Mouse (Mus musculus) fat pad, adult 2 months (tissue): ENCODE results near the gene Aip.
A peak's percentile ranks its signal among the peaks of the same experiment; 100 is the strongest.
"Not testable (repeated sequence)": the region's sequence is repeated elsewhere in the genome, so short reads cannot be mapped to it uniquely, and the experiment has no call there.

ENCODE experiments used
- DNase-seq: peaks from one replicate; pipeline ENCODE4 v3.0.0-alpha.2; 2011; ENCODE audit warnings: low read depth, low spot score; ENCODE audit errors: extremely low read depth

Gene Aip

DNA sequence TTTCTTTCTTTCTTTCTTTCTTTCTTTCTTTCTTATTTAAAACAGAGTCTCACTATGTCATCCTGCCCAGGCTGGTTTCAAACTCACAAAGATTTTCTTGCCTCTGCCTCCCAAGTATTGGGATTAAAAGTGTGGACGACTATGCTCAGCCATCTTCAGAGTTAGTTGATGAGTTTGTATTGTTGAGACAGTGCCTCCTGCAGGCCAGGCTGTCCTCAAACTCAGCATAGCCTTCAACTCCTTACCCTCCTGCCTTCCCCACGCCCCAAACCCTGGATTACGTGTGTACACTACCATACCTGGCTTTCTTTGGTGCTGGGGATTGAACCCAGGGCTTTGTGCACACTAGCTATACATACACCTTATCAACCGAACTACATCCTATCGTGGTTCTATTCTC is 10.8 kb upstream of the Aip start:
- no peak for DNase-seq

DNA sequence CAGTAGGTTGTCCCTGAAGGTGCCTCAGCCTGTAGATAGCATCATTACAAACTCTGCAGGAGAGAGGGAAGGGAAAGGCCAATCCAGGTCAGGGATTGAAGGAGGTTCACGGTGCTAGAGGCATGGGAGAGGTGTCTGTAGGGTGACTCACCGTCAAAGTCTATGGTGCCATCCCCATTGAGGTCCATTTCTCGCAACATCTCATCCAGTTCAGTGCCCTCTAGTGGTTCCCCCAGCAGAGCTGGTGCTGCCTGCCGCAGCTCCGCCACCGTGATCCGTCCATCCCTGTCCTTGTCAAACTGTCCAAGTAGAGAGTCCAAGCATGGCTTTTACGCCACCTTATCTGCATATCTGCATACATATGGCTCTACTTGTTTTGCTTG is 10.3 kb upstream of the Aip start:
- DNase-seq = not testable (repeated sequence)

DNA sequence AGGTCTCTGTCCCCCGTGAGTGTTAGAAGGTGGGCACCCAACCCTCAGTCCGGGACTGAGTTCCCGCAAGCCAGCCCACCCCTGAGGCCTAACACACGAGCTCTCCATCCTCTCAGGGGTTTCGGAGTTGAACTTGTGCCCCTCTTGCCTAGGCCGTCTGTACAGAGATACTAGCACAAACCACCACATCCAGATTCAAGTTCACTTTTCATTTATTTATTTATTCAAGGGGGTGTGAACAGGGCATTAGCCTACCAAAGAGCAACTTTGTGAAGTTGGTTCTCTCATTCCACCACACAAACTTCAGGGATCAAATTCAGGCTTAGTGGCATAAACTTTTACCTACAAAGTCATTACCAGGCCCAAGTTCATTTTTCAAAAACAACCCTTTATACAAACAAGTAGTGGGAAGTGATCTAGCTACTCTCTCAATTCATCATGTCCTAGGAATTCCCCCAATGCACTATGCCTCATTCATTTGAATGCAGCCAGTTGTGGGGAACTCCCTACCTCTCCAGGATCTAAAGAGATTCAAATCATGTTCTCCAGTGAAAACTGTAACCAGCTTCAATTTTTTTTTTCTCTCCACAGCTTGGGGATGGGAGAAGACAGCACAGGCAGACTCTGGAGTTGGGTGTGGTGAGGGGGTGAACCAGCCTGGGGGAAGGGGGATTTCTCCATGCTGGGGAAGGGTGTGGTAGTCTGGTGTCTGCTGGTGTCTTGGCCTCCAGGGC is 9.7 kb upstream of the Aip start:
- DNase-seq = not testable (repeated sequence)

DNA sequence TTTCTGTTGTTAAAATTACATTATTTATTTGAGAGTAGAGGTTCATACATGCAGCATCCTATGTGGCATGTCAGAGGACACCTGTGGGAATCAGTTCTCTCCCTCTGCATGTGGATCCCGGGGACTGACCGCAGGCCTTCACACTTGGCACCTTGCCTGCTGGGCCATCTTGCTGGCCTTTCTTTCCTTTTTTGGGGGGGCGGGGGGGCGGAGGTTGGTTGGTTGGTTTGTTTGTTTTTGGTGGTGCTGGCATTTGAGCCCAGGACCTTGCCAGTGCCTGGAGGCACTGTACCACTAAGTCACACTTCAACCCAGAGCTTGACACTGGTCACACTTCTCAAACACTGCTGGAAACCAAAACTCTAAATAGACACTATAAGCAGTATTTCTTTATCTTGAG is 8.7 kb upstream of the Aip start:
- no peak for DNase-seq

DNA sequence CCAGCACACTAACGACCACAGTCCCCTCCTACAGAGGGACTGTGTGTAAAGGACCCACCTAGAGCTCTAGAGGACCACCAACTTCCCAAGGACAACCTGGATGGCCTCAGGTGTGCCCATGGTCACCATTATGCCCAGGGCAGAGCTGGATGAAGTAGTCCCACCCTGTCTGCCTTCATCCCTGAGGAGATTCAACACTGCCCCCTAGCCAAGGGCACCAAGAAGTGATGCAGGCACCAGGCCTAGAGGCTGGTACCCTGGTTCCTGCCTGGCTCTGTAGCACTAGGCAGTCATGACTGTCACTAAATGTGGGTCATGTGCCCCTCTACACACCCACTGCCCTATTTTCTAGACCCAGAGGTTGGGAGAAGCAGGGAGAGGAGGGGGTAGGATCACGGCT is 6.1 kb upstream of the Aip start:
- no peak for DNase-seq

DNA sequence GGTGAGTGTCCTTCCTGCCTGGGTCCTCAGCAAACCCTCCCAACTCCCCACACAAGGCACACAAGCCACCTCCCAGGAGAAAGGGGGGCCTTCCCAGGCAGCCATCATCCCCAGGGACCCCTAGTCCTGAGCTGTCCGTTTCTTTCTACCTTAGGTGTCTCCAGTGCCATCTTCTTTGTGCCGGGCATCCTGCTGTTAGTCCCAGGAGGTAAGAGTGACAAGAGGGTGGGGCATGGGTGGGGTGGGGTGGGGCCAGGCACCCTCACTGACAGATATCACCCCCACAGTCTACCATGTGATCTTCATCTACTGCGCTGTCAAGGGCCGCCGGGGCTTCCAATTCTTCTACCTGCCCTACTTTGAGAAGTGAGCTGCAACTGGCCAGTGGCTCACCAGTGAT is 5.4 kb upstream of the Aip start:
- no peak for DNase-seq

DNA sequence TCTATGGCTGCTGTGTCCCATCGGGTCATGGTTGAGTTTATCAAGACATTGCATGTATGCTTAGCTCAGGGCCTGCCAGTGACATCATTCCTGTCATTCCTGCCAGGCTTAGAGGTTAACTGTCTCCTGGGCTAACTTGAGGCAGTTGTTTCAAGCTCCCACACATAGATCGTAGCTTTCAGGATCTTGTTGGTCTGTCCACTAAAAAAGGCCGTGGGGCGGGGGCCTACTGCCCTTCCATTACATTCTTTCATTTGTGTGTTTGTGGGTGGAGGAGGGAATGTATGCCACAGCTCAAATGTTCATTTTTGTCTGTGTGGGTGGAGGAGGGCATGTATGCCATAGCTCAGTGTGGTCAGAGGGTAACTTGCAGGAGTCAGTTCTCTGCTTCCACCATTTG is 4.4 kb upstream of the Aip start:
- no peak for DNase-seq

DNA sequence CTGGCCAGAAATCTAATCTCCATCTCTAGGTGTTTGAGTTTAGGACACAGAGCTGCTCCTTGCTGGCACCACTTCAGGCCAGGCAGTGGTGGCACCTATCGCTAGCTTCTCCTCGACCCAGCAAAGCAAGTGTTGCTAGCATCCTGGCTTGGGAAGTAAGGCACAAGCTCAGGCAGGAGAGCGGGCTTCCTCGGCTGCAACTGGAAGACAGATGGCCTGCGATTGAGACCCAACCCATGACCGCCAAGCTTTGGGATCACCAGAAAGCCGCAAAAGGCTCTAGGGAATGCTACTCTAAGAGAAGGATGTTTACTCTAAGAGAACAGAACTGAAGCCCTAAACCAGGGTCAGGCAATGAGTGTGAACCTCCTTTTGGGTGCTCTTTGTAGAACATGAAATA is 3.8 kb upstream of the Aip start:
- DNase-seq = no peak

DNA sequence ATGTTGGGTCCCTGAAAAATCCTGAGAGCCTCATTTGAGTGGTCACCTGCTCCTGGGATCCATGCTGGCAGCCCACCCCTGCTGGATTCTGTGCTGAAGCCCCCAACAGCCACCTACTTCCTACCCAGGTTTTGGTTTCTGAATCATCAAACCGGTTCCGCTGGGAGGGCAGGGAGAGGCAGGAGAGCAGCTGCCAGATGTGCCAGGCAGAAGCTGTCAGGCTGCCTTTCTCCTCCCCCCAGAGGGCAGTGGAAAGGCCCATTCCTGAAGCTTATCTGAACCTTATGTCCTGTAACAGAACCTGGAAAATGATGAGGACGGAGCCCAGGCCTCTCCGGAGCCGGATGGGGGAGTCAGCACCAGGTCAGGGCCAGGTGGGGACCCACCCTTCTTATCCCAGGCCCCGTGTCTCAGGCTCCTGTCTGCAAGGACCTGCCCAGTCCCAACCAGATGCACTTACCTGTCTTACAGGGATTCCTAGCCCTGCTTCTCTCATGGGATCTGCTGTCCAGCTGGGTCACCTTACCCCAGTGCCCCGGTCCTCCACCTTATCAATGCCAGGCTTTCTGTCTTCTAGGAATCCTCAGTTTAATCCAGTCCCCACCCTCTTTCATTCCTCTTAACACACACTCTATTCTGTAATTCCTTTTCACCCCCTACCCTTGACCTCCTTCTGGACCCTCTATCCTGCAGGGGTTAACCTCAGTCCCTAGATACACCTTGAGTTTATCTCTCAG is 1.3 kb upstream of the Aip start:
- DNase-seq = no peak

DNA sequence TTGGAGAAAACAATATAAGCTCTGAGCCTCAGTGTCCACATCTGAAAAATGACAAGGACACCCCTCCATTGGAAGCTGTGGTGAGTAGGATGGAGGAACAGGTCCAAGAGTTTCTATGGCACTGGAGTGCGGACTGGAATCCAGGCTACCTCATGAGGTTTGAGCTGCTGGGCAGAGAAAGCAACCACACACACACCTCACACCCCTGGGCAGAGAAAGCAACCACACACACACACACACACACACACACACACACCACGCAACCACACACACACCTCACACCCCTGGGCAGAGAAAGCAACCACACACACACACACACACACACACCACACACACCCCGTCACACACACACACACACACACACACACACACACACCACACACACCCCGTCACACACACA is 390 bp downstream of the Aip start:
- DNase-seq = not testable (repeated sequence)

DNA sequence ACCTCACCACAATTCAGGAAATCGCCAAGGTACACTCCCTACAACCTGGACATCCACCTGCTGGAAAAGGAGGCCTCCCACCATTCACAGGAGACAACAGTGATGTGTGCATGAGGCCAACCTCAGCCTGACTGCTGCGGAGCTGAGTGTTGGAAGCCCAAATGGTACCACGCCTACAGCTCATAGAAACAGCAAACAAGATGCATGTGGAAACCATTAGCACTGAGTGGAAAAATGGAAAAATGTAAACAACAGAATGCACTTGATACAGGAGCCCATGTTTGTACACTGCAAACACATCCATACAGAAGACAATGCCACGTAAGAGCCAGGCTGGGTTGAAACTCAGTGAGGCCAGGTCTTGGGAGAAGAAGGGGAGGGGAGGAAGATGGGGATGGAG is 1.2 kb downstream of the Aip start:
- DNase-seq = no peak

DNA sequence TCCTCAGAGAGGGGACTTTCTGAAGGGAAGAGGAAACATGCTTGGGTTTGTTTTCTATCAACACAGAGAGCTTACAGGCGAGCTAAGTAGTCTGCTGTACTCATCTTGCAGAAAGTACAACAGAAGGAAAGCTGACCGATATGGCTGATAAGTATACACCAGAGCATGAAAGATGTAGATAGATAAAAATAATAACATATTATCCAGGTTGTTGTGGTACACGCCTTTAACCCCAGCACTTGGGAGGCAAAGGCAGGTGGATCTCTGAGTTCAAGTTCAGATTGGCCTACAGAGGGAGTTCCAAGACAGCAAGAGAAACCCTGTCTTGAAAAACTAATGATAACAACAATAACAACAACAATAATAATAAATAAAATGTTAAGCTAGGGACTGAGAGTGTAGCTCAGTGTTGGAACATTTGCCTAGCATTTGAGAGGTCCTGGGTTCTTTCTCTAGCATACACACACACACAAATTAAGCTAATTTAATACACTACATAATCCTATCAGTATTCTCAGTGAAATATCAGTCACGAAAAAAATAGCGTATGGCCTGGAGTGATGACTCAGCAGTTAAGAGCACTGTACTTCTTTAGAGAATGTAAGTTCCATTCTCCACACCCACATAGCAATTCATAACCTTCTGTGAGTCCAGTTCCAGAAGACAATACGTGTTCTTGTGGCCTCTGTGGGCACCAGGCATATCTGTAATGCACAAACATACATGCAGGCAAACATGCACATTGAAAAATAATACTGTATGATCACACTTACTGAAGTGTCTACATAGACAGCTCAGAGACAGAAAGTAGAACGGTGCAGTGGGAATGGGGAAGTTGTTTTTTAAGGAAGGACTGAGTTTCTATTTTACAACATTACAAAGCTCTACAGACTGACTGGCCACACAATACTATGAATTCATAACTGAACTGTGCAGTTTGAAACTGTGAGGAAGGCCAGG is 3.0 kb downstream of the Aip start:
- DNase-seq = no peak

DNA sequence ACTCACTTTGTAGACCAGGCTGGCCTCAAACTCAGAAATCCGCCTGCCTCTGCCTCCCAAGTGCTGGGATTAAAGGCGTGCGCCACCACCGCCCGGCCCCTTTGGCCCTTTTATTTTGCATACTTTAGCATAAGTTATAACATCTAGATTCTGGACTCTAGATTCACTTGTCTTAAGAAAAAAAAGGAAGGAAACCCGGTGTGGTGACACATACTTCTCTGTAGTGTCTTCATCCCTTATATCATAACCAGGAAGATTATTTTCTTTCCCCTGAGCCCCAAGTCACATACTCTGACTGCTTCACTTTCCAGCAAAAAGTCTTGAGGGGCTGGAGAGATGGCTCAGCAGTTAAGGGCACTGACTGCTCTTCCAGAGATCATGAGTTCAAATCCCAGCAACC is 3.8 kb downstream of the Aip start:
- not testable (repeated sequence) for DNase-seq

DNA sequence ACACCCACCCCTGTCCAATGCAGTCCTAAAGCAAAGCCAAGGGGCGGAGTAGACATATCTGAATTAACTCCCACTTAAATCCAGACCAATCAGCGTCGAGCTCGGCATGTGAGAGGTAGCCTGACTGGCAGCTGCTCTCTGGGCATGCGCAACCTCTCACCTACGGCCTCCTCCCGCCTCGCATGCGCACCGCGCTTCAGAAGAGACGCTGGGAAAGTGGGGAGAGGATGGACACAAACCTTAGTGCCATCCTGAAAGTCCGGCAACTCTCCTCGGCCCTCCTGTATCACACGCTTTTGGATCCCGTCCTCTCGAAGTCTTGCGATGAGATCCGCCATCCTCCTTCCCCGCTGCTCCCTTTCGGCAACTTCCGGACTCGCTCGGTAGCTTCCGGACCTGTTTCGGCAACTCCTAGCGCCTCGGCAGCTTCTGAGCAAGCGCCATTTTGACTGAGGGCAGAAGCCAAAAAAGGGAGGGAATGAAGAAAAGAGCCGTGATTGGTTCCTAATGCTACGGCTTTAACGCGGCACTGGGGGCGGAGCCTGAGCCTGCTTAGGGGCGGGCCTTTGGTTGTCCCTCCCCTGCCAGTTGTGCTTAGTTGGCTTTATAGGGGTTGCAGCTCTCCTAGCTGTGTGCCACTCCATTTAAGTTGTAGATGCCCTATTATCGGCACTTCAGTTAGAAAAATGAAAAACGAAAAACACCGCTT is 4.4 kb downstream of the Aip start:
- peak; percentile 79 for DNase-seq

DNA sequence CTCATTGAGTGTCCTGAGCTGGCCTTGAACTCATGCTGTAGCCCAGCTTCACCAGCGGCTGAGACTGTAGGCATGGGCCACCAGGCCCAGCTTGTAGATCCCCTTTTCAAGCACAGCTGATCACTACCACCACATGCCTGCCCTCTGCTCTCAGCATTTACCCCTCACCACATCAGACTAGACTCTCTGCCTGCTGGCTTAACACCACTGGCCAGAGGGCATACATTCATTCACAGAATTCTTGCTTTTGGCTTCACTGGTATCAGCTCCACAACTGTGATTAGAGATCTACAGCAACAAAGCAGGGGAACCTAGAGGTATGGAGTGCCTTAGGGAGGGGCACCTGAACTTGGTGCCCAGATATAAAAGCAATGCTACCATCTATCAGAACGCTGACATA is 5.2 kb downstream of the Aip start:
- no peak for DNase-seq

DNA sequence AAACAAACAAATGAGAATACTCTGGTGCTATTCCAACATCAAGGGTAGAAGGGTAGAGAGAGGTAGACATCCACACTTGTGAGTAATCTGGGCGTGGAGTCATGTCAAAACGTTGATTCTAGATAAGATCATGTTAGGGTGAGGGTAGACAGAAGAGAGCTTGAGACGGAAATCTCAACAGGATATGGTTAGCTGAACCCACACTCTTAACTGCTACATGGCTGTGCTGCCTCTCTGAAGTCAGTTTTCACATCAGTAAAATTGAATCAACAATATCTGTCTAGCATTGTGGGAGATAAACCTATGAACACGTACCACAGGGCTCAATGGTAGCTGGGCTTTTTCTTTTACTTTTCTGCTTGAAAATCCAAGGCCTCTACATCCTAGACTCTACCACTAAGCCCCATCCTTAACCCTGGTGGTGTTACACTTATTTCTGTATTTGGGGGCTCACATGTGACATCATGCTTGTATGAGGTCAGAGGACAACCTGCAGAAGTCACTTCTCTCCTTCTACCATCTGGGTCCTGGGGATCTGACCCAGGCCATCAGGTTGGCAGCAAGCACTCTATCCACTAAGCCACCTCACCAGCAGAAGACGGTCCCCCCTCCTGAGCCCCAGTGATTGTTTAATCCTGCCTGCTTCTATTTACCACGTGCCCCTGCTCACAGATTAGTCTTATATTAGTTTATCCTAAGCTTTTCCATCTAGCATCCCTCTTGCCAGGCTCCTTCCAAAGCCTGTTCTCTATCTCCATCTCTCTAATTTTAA is 5.8 kb downstream of the Aip start:
- DNase-seq = no peak

DNA sequence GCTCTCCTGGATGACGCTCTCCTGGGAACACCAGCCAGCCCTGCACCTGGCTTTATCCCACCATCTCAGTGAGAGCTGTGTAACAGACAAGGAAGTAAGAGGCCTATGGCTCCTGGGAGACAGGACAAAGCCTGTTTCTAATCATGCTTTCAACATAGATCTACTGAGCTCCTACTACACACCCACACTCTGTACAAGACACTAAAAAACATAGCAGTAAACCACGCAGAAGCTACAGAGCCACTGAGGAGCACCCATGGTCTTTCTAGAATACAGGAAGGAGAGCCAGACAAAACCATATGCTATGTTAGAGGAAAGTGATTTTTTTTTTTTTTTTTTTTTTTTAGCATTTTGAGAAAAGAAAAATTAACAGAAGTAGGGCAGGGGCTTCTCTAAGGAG is 7.3 kb downstream of the Aip start:
- DNase-seq = no peak

DNA sequence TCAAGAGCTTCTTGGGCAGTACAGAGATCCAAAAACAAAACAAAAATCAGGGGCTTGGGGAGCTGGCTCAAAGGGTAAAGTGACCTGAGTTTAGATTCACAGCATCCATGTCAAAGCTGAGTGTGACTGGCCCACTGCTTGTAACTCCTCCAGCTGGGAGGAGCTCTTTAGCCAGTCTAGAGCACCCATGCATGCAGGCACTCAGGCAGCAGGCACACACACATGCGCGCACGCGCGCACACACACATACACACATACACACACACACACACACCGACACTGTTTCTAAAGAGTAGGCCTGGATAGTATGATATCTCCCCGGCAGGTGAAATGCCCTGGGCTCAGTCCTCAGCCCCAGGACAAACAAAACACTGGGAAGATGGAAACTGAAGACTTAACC is 8.7 kb downstream of the Aip start:
- DNase-seq = no peak

DNA sequence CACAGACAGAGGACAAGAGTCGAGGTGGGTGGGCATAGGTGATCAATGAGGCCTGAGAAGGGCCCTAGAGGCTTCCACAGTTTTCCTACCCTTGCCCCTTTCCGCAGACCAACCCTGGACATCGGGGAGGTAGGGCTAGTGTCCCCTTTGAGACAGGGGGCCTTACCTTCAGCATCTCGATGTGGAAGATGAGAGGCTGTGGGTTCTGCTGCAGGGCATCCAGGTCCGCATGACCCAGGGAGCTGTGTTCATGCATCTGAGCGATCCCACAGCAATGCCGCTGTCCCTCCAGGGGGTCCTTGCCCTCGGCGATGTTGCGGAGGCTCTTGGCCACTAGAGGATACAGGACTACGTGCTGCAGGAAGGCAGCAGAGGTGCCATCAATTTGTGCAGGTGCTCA is 9.8 kb downstream of the Aip start:
- no peak for DNase-seq

DNA sequence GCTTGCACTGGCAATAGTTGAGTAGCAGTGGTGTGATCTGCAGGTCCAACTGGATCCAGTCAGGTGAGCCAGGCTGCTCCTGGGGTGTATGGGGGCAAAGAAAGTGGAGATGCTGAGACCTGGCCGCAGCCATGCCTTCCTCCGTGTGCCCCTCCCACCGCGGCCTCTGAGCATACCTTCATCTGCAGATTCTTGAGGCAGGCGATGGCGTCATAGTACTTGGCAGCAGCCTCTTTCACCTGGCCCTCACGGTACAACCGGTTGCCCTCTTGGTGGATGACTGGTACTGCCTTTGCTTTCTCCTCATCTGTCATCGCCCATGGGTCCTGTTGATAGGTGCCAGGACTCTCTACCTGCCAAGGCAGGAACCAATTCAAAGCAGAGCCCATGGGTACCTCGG is 10.5 kb downstream of the Aip start:
- DNase-seq = no peak
